Mouse (Mus musculus): ENCODE data around the gene Pla2g2f. TPM values are rescaled to one million over a fixed set of nuclear protein-coding genes. Genes with fewer than 3 reads are reported as not detected.

Pla2g2f gene
- polyA plus RNA-seq, 1 experiment from 2014 or later, result not detected

- no peak for DNase-seq (ENCODE audit: extremely low spot score, low spot score)
- Histone ChIP-seq H3K27me3 (ENCODE audit: poor library complexity, severe bottlenecking) (no peaks in the 10 kb centered on the region), H3K27ac (no peak overlapping the region), H3K36me3 (replicated peaks) (no peaks in the 10 kb centered on the region), H3K4me1 (no peaks in the 10 kb centered on the region), H3K9me3 (no peaks in the 10 kb centered on the region), H3K4me3 (no peak overlapping the region)
- 89% methylated on average over 3 of the region's 3 CpGs for WGBS
Observed at GRCm38 (mm10) chr4:138753608-138754007, 3.8 kb downstream of the Pla2g2f start.

- Histone ChIP-seq H3K4me3 (no peak overlapping the region), H3K27ac (no peak overlapping the region), H3K36me3 (replicated peaks) (no peaks in the 10 kb centered on the region), H3K4me1 (peaks cover 1% of the 10 kb centered on the region; the same call in 1 of the 2 replicates), H3K27me3 (ENCODE audit: poor library complexity, severe bottlenecking) (no peaks in the 10 kb centered on the region), H3K9me3 (no peaks in the 10 kb centered on the region)
- 91% methylated on average over 6 of the region's 6 CpGs for WGBS
- no peak for DNase-seq (ENCODE audit: extremely low spot score, low spot score)
Observed at GRCm38 (mm10) chr4:138752603-138753002, 4.8 kb downstream of the Pla2g2f start.

GRCm38 (mm10) chr4:138748369-138749072 lies 8.9 kb downstream of the Pla2g2f start:
- no peak overlapping the region for H3K4me3 ChIP-seq
- no peaks in the 10 kb centered on the region; the same call in 1 of the 2 replicates for H3K27me3 ChIP-seq (ENCODE audit: poor library complexity, severe bottlenecking)
- peak; percentile 38 for DNase-seq (ENCODE audit: extremely low spot score, low spot score)
- no peaks in the 10 kb centered on the region for H3K36me3 ChIP-seq (replicated peaks)
- peaks cover 12% of the 10 kb centered on the region for H3K4me1 ChIP-seq
- WGBS, result 59% methylated on average over 8 of the region's 8 CpGs
- H3K9me3 ChIP-seq, result no peaks in the 10 kb centered on the region
- H3K27ac ChIP-seq, result no peak overlapping the region

GRCm38 (mm10) chr4:138747851-138748250 lies 9.6 kb downstream of the Pla2g2f start:
- peaks cover 18% of the 10 kb centered on the region for H3K4me1 ChIP-seq
- no peak overlapping the region for H3K27ac ChIP-seq
- H3K9me3 ChIP-seq, result no peaks in the 10 kb centered on the region
- no peak overlapping the region for H3K4me3 ChIP-seq
- H3K36me3 ChIP-seq (replicated peaks), result no peaks in the 10 kb centered on the region
- DNase-seq (ENCODE audit: extremely low spot score, low spot score), result no peak
- WGBS, result 77% methylated on average over 10 of the region's 10 CpGs
- H3K27me3 ChIP-seq (ENCODE audit: poor library complexity, severe bottlenecking), result no peaks in the 10 kb centered on the region; the same call in 1 of the 2 replicates

GRCm38 (mm10) chr4:138746866-138747265 lies 10.6 kb downstream of the Pla2g2f start:
- WGBS, result 89% methylated on average over 9 of the region's 9 CpGs
- no peak overlapping the region for H3K27ac ChIP-seq

GRCm38 (mm10) chr4:138745884-138746283 lies 11.5 kb downstream of the Pla2g2f start:
- no peak for DNase-seq (ENCODE audit: extremely low spot score, low spot score)
- no peaks in the 10 kb centered on the region for H3K9me3 ChIP-seq
- peaks cover 16% of the 10 kb centered on the region for H3K27me3 ChIP-seq (ENCODE audit: poor library complexity, severe bottlenecking)
- WGBS, result 65% methylated on average over 4 of the region's 4 CpGs
- H3K36me3 ChIP-seq (replicated peaks), result no peaks in the 10 kb centered on the region
- no peak overlapping the region for H3K4me3 ChIP-seq
- peaks cover 33% of the 10 kb centered on the region for H3K4me1 ChIP-seq
- H3K27ac ChIP-seq, result peak overlapping the region; percentile 25; the same call in 1 of the 2 replicates

More at GRCm38 (mm10) chr4:138746866-138747265, 10.6 kb downstream of the Pla2g2f start:
- no peak for DNase-seq (ENCODE audit: extremely low spot score, low spot score)
- H3K9me3 ChIP-seq, result no peaks in the 10 kb centered on the region
- H3K4me1 ChIP-seq, result peaks cover 28% of the 10 kb centered on the region
- H3K27me3 ChIP-seq (ENCODE audit: poor library complexity, severe bottlenecking), result peaks cover 6% of the 10 kb centered on the region
- H3K36me3 ChIP-seq (replicated peaks), result no peaks in the 10 kb centered on the region
- H3K4me3 ChIP-seq, result no peak overlapping the region

- peaks cover 17% of the 10 kb centered on the region for H3K27me3 ChIP-seq (ENCODE audit: poor library complexity, severe bottlenecking)
- no peaks in the 10 kb centered on the region for H3K36me3 ChIP-seq (replicated peaks)
- peak overlapping the region; percentile 44 for H3K27ac ChIP-seq
Observed at GRCm38 (mm10) chr4:138739136-138739851, 18.1 kb downstream of the Pla2g2f start.

GRCm38 (mm10) chr4:138737031-138737430 lies 20.4 kb downstream of the Pla2g2f start, which contains the start of gene Ubxn10:
Ubxn10 (minus strand) TSS chr4:138737167.
- Histone ChIP-seq H3K27ac (0 out of 2 replicates have a peak within 1 kb of the TSS, but pooled peaks have one; percentile 20), H3K9me3 (no peaks in the 10 kb centered on the region), H3K4me1 (peaks cover 37% of the 10 kb centered on the region), H3K4me3 (no peak within 1 kb of the TSS), H3K27me3 (ENCODE audit: poor library complexity, severe bottlenecking) (peaks cover 16% of the 10 kb centered on the region), H3K36me3 (replicated peaks) (no peaks in the 10 kb centered on the region)
- 75% methylated on average over 7 of the region's 7 CpGs for WGBS
- no peak for DNase-seq (ENCODE audit: extremely low spot score, low spot score)

More at GRCm38 (mm10) chr4:138739136-138739851, 18.1 kb downstream of the Pla2g2f start:
- peaks cover 51% of the 10 kb centered on the region for H3K4me1 ChIP-seq
- WGBS, result 21% methylated on average over 7 of the region's 7 CpGs
- peak; percentile 21 for DNase-seq (ENCODE audit: extremely low spot score, low spot score)
- H3K9me3 ChIP-seq, result no peaks in the 10 kb centered on the region
- H3K4me3 ChIP-seq, result no peak overlapping the region

GRCm38 (mm10) chr4:138734863-138735262 lies 22.6 kb downstream of the Pla2g2f start:
- no peak for DNase-seq (ENCODE audit: extremely low spot score, low spot score)

GRCm38 (mm10) chr4:138734105-138734504 lies 23.3 kb downstream of the Pla2g2f start:
- H3K27ac ChIP-seq, result no peak overlapping the region
- no peaks in the 10 kb centered on the region for H3K36me3 ChIP-seq (replicated peaks)
- peaks cover 30% of the 10 kb centered on the region for H3K4me1 ChIP-seq
- no peak overlapping the region for H3K4me3 ChIP-seq
- DNase-seq (ENCODE audit: extremely low spot score, low spot score), result no peak
- 82% methylated on average over 7 of the region's 7 CpGs for WGBS
- H3K27me3 ChIP-seq (ENCODE audit: poor library complexity, severe bottlenecking), result peaks cover 28% of the 10 kb centered on the region
- H3K9me3 ChIP-seq, result no peaks in the 10 kb centered on the region

More at GRCm38 (mm10) chr4:138734863-138735262, 22.6 kb downstream of the Pla2g2f start:
- Histone ChIP-seq H3K9me3 (no peaks in the 10 kb centered on the region), H3K27me3 (ENCODE audit: poor library complexity, severe bottlenecking) (peaks cover 26% of the 10 kb centered on the region), H3K4me3 (no peak overlapping the region), H3K36me3 (replicated peaks) (no peaks in the 10 kb centered on the region), H3K27ac (no peak overlapping the region), H3K4me1 (peaks cover 30% of the 10 kb centered on the region)
- 94% methylated on average over 4 of the region's 4 CpGs for WGBS

GRCm38 (mm10) chr4:138729018-138729703 lies 28.3 kb downstream of the Pla2g2f start:
- H3K36me3 ChIP-seq (replicated peaks), result no peaks in the 10 kb centered on the region
- H3K4me1 ChIP-seq, result peaks cover 29% of the 10 kb centered on the region
- H3K27me3 ChIP-seq (ENCODE audit: poor library complexity, severe bottlenecking), result peaks cover 71% of the 10 kb centered on the region
- DNase-seq (ENCODE audit: extremely low spot score, low spot score), result peak; percentile 60
- 35% methylated on average over 9 of the region's 9 CpGs for WGBS
- no peak overlapping the region for H3K4me3 ChIP-seq
- no peaks in the 10 kb centered on the region for H3K9me3 ChIP-seq
- no peak overlapping the region for H3K27ac ChIP-seq

- Histone ChIP-seq H3K4me1 (peaks cover 40% of the 10 kb centered on the region), H3K9me3 (no peaks in the 10 kb centered on the region), H3K27me3 (ENCODE audit: poor library complexity, severe bottlenecking) (peaks cover 73% of the 10 kb centered on the region), H3K27ac (peak overlapping the region; percentile 84), H3K4me3 (no peak overlapping the region), H3K36me3 (replicated peaks) (no peaks in the 10 kb centered on the region)
- WGBS, result 87% methylated on average over 5 of the region's 5 CpGs
- no peak for DNase-seq (ENCODE audit: extremely low spot score, low spot score)
Observed at GRCm38 (mm10) chr4:138725751-138726150, 31.7 kb downstream of the Pla2g2f start.

All from forebrain, embryonic 10.5 days (tissue).